Mouse (Mus musculus) frontal cortex, postnatal 14 days (tissue): Measurements from ENCODE around the gene Ubxn2a.
A peak's percentile ranks its signal among the peaks of the same experiment; 100 is the strongest.

Source experiments
- DNase-seq, 2 experiments: peaks; one replicate each; pipeline ENCODE4 v3.0.0; 2022; ENCODE audit warnings: low spot score in 2 of 2

Ubxn2a gene

DNA sequence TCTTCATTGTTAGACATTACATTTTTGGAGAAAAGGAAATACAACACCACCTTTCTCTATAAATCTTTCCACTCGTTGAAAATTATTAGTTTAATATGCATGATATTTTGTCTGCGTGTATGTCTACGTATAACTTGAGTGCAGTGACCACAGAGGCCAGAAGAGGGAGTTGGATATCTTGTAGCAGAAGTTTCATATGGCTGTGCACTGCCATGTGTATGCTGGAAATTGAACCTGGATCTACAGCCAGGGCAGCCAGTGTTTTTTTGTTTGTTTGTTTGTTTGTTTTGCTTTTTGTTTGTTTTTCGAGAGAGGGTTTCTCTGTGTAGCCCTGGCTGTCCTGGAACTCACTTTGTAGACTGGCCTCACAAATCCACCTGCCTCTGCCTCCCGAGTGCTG is 28.5 kb downstream of the Ubxn2a start:
- DNase-seq: no peak

DNA sequence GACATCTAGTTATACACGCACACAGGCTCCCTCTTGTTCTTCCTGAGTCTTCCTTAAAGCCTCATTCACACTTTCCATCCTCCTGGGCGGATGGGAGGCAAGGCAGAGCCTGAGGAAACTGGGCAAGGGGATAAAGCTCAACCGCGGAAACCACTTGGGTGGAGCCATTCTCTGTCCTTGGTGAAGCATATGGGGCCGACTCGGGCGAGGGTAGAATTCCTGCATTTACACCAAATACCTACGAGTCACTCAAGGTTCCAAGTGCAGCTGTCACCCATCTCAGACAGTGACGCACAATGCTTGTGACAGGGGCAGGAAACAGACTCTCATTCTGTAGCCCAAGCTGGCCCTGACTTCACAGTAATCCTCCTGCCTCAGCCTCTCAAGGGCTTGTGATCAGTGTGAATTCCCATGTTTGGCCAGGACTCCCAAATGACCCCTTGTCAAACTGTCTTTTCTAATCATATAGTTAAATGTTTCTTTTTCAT is 29.2 kb downstream of the Ubxn2a start:
- DNase-seq: no peak

DNA sequence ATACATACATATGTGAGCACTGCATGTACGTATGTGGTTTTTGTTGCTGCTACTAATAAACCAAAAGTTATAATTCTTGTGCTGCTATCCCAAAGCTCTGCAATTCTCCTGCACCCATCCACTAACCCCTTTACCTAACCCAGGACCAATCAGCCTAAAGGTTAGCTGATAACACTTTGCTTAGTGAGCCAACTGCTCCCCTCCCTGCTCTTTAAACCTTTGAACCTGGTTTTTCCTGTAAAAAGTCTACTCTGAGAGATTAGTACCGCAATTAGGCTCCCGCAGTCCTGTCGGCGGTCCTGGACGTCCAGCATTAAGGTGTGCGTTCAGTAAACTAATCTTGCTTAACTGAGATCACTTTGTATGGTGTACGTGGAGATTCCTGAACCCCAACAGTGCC is 31.9 kb downstream of the Ubxn2a start:
- no peak for DNase-seq

DNA sequence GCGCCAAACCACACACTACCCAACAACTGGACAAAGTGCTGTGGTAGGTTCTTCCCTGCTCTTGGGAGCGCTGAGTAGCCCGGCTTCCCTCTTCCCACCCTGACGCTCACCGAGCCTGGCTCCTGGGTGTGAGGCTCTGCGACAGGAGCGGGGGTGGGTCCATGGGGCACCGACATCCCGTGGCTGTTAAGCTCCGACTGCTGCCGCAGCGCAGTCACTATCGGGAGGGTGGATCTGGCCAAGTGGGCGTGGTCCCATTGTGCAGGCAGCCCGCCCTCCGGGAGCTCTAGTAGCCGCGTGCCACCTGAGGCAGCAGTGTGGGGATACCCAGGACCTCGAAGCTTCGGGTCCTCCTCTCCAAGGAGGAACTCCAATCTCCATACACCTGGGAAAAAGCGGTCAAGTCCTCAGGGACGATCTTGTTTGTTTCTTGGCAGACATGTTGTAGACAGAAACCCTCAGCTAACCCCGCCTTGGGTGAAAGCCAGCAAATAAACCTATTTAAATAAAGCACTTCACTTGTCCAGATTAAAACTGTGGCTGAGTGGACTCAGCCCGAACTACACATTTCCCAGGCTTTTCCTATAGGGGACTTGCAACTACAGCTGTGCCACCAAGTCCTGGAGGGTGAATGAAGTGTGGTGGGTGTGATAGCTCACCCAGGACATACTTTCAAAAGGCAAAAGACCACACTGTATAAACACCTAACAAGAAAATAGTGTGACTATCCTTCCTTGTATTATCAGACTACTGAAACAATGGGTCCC is 33.2 kb downstream of the Ubxn2a start, which contains the start of gene Mfsd2b:
Gene Mfsd2b, minus strand, starts transcription at position 199 of the 767 bp plus-strand sequence.
- DNase-seq: peak in 1 of 2 experiments; percentile 40

GRCm38 (mm10) chr12:4873531-4873930 is 34.0 kb downstream of the Ubxn2a start:
- no peak for DNase-seq

- DNase-seq: no peak
Measured at GRCm38 (mm10) chr12:4872983-4873477, 34.5 kb downstream of the Ubxn2a start.

- no peak for DNase-seq
Measured at GRCm38 (mm10) chr12:4872273-4872672, 35.2 kb downstream of the Ubxn2a start.

DNA sequence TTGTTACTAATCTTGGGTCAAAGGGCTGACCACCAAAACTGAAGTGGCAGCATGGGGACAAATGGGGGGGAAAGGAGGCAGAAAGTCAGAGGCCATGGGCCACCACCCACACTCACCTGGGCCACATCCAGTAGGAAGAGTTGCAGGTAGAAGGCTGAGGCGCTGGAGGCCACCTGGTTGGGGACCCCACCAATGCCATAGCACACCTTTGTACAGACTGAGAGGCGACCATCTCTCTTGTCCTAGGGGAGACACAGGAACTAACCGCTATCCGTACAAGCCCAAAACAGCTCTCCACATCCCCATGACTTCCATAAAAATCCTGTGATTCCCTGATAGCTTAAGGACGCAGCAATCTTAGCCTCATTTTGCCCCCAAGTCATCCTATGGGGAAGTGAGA is 36.2 kb downstream of the Ubxn2a start:
- no peak for DNase-seq

DNA sequence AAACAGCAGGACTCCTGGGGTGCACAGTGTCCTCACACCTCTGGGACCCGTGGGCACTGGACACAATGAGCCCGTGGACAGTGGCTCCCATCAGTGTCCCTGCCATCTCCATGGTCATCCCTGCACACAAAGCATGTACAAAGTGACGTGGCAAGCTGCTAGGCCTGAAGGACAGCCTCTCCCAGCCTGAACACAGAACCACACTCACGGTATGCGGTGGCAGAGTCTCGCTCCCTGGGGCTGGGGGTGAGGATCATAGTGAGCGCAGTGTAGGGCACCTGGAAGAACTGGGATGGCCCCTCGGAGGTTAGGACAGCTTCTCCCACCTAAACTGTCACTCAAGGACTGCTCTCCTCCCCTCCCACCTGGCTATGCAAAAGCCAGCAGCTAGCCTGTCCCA is 38.6 kb downstream of the Ubxn2a start:
- DNase-seq: no peak

GRCm38 (mm10) chr12:4864338-4864690 is 43.2 kb downstream of the Ubxn2a start:
- DNase-seq: no peak

GRCm38 (mm10) chr12:4863654-4864337 is 43.7 kb downstream of the Ubxn2a start:
- no peak for DNase-seq

GRCm38 (mm10) chr12:4862672-4863071 is 44.8 kb downstream of the Ubxn2a start:
- DNase-seq: no peak

DNA sequence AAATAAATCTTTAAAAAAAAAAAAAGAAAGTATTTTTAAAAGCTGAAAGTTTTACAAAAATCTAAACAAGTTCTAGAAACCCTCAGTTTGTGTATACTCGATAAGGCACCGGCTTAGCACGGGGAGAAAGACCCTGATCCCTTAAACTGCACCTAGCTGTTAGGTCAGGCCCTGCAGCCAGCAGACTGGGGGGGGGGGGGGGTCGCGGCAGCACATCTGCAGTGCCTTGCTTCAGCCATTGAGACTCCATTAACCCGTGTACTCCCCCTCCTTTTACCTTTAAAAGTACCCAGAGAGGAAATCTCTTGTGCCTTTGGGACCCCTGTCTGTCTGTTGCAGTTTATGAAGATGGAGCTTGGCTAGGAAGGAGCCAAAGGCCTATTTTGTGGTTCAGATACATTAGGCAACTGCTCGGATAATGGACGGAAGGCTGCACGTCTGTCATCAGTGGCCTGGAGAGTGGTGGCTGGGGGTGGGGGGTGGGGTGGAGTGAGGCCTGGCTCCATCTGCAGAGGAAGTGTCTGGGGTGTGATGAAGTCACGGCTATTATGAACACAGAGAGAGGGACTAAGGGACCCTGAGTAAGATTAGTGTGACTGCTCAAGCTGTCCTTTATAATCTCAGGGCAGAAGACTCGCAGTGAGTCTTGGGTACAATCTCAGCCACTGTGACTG is 48.1 kb downstream of the Ubxn2a start:
- DNase-seq: no peak

DNA sequence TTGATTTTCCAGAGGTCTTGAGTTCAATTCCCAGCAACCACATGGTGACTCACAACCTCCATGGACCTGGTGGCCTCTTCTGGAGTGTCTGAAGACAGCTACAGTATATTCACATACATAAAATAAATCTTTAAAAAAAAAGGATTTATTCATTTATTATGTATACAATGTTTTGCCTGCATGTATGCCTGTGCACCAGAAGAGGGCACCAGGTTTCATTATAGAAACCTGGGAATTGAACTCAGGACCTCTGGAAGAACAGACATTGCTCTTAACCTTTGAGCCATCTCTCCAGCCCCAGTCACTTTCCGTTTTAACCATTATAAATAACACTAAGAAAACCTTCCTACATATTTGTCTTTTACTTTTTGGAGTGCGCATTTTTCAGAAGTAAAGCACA is 50.7 kb downstream of the Ubxn2a start:
- DNase-seq: no peak

- DNase-seq: no peak
Measured at GRCm38 (mm10) chr12:4856160-4856559, 51.3 kb downstream of the Ubxn2a start.

DNA sequence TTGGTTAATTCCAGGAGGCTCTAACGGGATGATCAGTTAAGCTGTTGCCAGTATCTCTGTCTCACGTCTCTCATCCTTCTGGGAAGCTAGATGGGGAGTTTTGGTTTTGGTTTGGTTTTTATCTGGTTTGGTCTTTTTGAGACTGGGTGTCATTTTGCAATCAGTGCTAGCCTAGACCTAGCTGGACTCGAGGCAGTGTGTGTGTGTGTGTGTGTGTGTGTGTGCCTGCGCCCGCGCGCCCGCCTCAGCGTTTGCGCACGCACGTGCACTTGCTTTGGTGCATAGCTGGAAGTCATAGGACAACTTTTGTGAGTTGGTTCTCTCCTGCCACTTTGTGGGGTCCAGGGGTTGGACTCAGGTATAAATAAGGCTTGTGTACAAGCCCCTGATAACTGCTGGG is 63.8 kb downstream of the Ubxn2a start:
- no peak for DNase-seq

DNA sequence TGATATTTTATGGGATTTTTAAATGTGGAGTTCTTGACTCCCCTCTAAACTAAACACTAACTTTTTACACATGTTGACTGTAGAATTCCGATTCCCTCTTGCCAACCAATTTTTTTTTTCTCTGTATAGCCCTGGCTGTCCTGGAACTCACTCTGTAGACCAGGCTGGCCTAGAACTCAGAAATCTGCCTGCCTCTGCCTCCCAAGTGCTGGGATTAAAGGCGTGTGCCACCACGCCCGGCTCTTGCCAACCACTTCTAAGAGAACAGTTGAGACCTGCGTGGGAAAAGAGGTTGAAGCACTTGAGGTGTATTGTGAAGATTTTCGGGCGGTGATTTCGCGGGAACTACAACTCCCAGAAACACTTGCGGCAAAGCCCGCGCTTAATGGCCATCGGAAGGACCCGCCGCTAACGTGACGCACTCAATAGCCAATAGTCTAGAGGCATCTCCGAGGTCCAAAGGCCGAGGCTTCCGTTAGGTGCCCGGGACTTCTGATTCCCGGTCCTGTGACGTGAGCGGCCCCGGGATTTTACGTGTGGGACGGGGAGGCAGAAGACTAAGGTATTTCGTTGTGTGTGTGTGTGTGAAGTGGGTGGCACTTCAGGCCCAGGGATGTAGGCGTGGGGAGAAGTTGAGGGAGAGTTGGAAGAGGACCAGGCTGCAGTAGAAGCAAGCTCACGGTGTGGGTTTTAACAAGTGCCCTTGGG is 64.5 kb downstream of the Ubxn2a start, which contains the start of gene Wdcp:
Gene Wdcp, plus strand, starts transcription at position 414 of the 708 bp plus-strand sequence.
- peak; percentile 85 to 87 for DNase-seq

- DNase-seq: no peak
Measured at GRCm38 (mm10) chr12:4842456-4842855, 65.0 kb downstream of the Ubxn2a start.

DNA sequence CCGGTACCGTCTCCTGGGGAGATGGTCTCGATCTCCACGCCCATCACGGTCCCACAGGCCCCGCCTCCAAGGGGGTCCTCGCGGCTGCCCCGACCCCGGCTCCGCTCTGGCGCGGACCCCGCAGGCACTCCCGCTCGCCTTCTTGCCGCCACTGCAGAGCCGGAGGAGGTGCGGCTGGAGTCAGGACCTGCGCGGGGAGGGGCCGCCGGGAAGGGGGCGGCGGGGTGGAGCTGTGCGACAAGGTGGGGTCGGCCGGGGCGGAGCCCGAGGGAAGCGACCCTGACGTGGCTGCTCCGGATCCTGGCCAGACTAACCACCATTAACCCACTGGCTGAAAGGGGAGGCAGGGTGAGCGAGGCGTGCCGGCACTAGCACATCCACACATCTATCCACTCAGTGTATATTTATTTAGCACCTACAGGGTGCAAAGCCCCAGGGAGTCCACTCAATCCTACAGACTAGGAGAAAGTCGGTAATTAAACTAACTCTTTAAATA is 66.1 kb downstream of the Ubxn2a start, which contains the start of gene Fkbp1b:
Gene Fkbp1b, minus strand, starts transcription at position 200 of the 496 bp plus-strand sequence.
- DNase-seq: peak in 1 of 2 experiments; percentile 32

- no peak for DNase-seq
Measured at GRCm38 (mm10) chr12:4840741-4841140, 66.8 kb downstream of the Ubxn2a start.

- DNase-seq: no peak
Measured at GRCm38 (mm10) chr12:4840010-4840409, 67.5 kb downstream of the Ubxn2a start.
